Mouse (Mus musculus) liver, embryonic 16.5 days (tissue): ENCODE data around the gene Kcnh5. TPM values are rescaled to one million over a fixed set of nuclear protein-coding genes. Genes with fewer than 3 reads are reported as not detected.

Source experiments
- ATAC-seq: fragments of 200-750 bp; cut with Nextera tagmentation; 2 replicates; pipeline ENCODE4 v1.8.0; 2017; ENCODE audit warnings: low read depth, mild to moderate bottlenecking, moderate number of reproducible peaks, moderate library complexity
- H3K27ac ChIP-seq: fragments of 300-500 bp; sonication (generic); 2 replicates; pipeline ENCODE4 v1.5.1; 2014; ENCODE audit warnings: mild to moderate bottlenecking, low read length
- H3K27me3 ChIP-seq: fragments of 300-500 bp; sonication (generic); 2 replicates; pipeline ENCODE4 v1.6.1; 2014; ENCODE audit warnings: low read depth, low read length, mixed read lengths; ENCODE audit not compliant: control insufficient read depth, insufficient read depth
- H3K36me3 ChIP-seq: fragments of 300-500 bp; sonication (generic); 2 replicates; pipeline ENCODE4 v1.6.1; 2014; ENCODE audit warnings: mild to moderate bottlenecking; ENCODE audit not compliant: control insufficient read depth, insufficient read depth
- H3K4me1 ChIP-seq: fragments of 300-500 bp; sonication (generic); 2 replicates; pipeline ENCODE4 v1.6.1; 2014; ENCODE audit warnings: low read depth, low read length, mixed read lengths; ENCODE audit not compliant: control insufficient read depth
- H3K4me2 ChIP-seq: fragments of 300-500 bp; sonication (generic); 2 replicates; pipeline ENCODE4 v1.6.1; 2014; ENCODE audit warnings: low read depth, low read length, mixed read lengths
- H3K4me3 ChIP-seq: fragments of 300-500 bp; sonication (generic); 2 replicates; pipeline ENCODE4 v1.5.1; 2014; ENCODE audit warnings: low read depth, mild to moderate bottlenecking, low read length
- H3K9ac ChIP-seq: fragments of 300-500 bp; sonication (generic); 2 replicates; pipeline ENCODE4 v1.6.1; 2014; ENCODE audit warnings: low read depth, low read length
- H3K9me3 ChIP-seq: fragments of 300-500 bp; sonication (generic); replicated peaks from 2 replicates; pipeline ENCODE4 v1.6.1; 2016; ENCODE audit warnings: low read length; ENCODE audit not compliant: control insufficient read depth
- WGBS: fragments of 180-500 bp; shearing (Covaris S2); extraction: QIAGEN DNeasy Blood & Tissue Kit; methylation state at CpG from one replicate; pipeline ENCODE4 v1.1.7; 2014; ENCODE audit not compliant: insufficient replicate concordance; 5-methylcytosine and 5-hydroxymethylcytosine counted together
- polyA plus RNA-seq: library from polyadenylated mRNA; unstranded; fragments of >200 nt; fragmentation: Nextera tagmentation; extraction: Ambion mirVana; gene quantifications from 2 replicates; pipeline ENCODE4 v1.2.1, GENCODE M21; 2015

Kcnh5 gene
- polyA plus RNA-seq = not detected in 2 replicates

- H3K4me2 ChIP-seq = no peak within 1 kb of the TSS
Measured at GRCm38 (mm10) chr12:75176691-75177645, at the start of gene Kcnh5. Gene Kcnh5 (minus strand): TSS chr12:75177332.

DNA sequence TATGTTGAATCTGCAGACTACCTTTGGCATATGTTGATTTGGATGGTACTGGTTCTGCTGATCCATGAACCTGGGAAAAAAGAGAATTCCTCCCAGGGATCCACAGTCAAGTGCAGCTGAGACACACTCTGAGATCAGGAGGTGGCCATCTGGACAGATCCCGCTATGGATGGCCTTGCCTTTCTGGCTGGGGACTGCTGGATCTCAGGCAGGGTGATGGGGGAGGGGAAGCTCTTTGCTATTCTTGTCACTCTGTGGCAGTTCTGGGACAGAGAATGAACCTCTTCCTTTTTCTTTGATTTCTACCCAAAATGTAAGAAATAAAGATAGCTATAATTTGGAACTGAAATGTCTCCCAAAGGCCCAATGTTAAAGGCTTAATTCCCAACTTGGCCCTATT is 46.8 kb upstream of the Kcnh5 start:
- Histone ChIP-seq H3K4me1 (no peaks in the 10 kb centered on the region), H3K4me3 (no peak overlapping the region), H3K9ac (no peak overlapping the region), H3K4me2 (no peak overlapping the region), H3K36me3 (no peaks in the 10 kb centered on the region), H3K9me3 (no peaks in the 10 kb centered on the region), H3K27ac (no peak overlapping the region), H3K27me3 (no peaks in the 10 kb centered on the region)
- WGBS = 54% methylated on average over 1 of the region's 1 CpGs
- ATAC-seq = no peak

More at GRCm38 (mm10) chr12:75176691-75177645, at the start of gene Kcnh5:
- Histone ChIP-seq H3K4me1 (no peaks in the 10 kb centered on the region), H3K9ac (no peak within 1 kb of the TSS), H3K9me3 (no peaks in the 10 kb centered on the region), H3K27me3 (peaks cover 28% of the 10 kb centered on the region), H3K4me3 (no peak within 1 kb of the TSS), H3K27ac (no peak within 1 kb of the TSS), H3K36me3 (no peaks in the 10 kb centered on the region)
- under 1% methylated on average over 51 of the region's 52 CpGs for WGBS
- ATAC-seq = no peak

GRCm38 (mm10) chr12:75189413-75189812 is 12.3 kb upstream of the Kcnh5 start:
- ATAC-seq = no peak
- Histone ChIP-seq H3K27me3 (no peaks in the 10 kb centered on the region), H3K4me2 (no peak overlapping the region), H3K9me3 (no peaks in the 10 kb centered on the region), H3K4me3 (no peak overlapping the region), H3K27ac (no peak overlapping the region), H3K4me1 (no peaks in the 10 kb centered on the region), H3K9ac (no peak overlapping the region), H3K36me3 (no peaks in the 10 kb centered on the region)
- 69% methylated on average over 2 of the region's 2 CpGs for WGBS

GRCm38 (mm10) chr12:75182646-75183045 is 5.5 kb upstream of the Kcnh5 start:
- Histone ChIP-seq H3K27ac (no peak overlapping the region), H3K4me2 (no peak overlapping the region), H3K9ac (no peak overlapping the region), H3K9me3 (no peaks in the 10 kb centered on the region), H3K36me3 (no peaks in the 10 kb centered on the region), H3K4me3 (no peak overlapping the region), H3K4me1 (no peaks in the 10 kb centered on the region), H3K27me3 (peaks cover 5% of the 10 kb centered on the region)
- no peak for ATAC-seq
- 54% methylated on average over 7 of the region's 7 CpGs for WGBS

DNA sequence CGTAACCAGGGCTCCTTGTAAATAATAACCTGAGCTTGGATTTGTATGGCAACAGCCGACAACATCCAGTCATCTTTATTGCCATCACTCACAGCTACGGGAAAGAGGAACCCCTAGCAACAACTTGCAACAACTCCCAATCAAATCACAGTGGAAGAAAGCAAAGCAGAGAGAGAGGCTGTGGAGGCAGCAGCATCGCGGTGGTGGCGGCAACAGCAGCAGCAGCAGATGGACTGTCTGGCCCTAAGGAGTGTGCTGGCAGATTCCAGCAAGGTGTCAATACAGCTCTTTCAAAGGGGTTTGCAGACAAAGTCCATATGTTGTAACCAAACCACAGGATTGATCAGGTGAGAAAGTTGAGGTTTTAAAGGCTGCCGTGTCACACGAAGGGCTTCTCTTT is 2.4 kb upstream of the Kcnh5 start:
- WGBS = 19% methylated on average over 8 of the region's 8 CpGs
- ATAC-seq = no peak

GRCm38 (mm10) chr12:75177646-75178030 is 506 bp upstream of the Kcnh5 start:
- H3K27me3 ChIP-seq = peaks cover 28% of the 10 kb centered on the region
- H3K9ac ChIP-seq = no peak overlapping the region
- H3K4me3 ChIP-seq = no peak overlapping the region
- no peak overlapping the region for H3K4me2 ChIP-seq
- 1% methylated on average over 13 of the region's 13 CpGs for WGBS
- no peaks in the 10 kb centered on the region for H3K4me1 ChIP-seq
- no peak for ATAC-seq
- no peak overlapping the region for H3K27ac ChIP-seq
- H3K36me3 ChIP-seq = no peaks in the 10 kb centered on the region
- H3K9me3 ChIP-seq = no peaks in the 10 kb centered on the region

More for the DNA sequence above, 2.4 kb upstream of the Kcnh5 start:
- H3K27me3 ChIP-seq = peaks cover 28% of the 10 kb centered on the region
- H3K27ac ChIP-seq = no peak overlapping the region
- no peaks in the 10 kb centered on the region for H3K4me1 ChIP-seq
- H3K4me2 ChIP-seq = no peak overlapping the region
- no peaks in the 10 kb centered on the region for H3K36me3 ChIP-seq
- H3K4me3 ChIP-seq = no peak overlapping the region
- no peak overlapping the region for H3K9ac ChIP-seq
- no peaks in the 10 kb centered on the region for H3K9me3 ChIP-seq

- no peak overlapping the region for H3K27ac ChIP-seq
- no peaks in the 10 kb centered on the region for H3K36me3 ChIP-seq
- no peaks in the 10 kb centered on the region for H3K9me3 ChIP-seq
- peaks cover 28% of the 10 kb centered on the region for H3K27me3 ChIP-seq
- H3K4me1 ChIP-seq = no peaks in the 10 kb centered on the region
- WGBS = 6% methylated on average over 19 of the region's 19 CpGs
- no peak overlapping the region for H3K4me3 ChIP-seq
- no peak for ATAC-seq
- no peak overlapping the region for H3K9ac ChIP-seq
- no peak overlapping the region for H3K4me2 ChIP-seq
Measured at GRCm38 (mm10) chr12:75175931-75176565, 1.1 kb downstream of the Kcnh5 start.

DNA sequence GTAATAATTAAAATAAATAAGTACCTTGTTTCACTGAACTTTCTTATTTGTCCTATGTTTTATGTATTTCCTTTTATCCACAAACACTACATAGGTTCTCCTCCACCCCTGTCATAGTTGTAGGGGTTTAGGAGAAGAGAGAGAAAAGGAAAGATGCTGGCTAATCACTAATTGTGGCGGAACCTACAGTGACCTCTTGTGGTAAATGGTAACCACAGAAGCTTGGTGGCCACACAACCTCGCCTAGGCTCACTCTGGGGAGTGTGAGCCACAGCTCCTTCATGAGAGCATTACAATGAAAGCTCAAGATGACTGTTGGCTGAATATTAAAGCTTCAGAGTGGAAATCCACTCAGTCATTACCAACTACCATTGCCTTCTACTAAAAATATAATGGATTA is 6.2 kb downstream of the Kcnh5 start:
- 7% methylated on average over 2 of the region's 2 CpGs for WGBS
- Histone ChIP-seq H3K4me3 (no peak overlapping the region), H3K9me3 (no peaks in the 10 kb centered on the region), H3K4me1 (no peaks in the 10 kb centered on the region), H3K36me3 (no peaks in the 10 kb centered on the region), H3K27me3 (peaks cover 6% of the 10 kb centered on the region), H3K4me2 (no peak overlapping the region), H3K27ac (no peak overlapping the region), H3K9ac (no peak overlapping the region)
- no peak for ATAC-seq

DNA sequence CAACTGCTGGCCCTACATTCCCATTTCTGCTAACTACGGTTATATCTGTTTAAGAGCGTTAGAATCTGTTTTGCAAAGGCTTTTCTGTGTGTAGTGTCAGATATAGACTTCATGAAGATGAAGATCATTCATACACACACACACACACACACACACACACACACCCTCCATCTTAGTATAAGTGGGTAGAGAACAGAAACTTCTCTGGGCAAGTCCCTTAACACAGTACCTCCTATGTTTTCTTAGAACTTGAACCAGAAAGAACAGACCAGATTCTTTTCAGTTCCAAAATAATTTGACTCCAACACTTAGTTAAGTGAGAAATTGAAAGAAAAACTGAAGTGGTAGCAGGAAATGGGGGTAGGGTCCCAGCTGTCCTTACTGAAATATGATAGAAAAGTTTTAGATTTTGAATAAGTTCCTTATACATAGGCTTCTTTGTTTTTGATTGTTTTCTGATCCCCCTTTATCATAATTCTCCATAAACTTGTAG is 24.0 kb downstream of the Kcnh5 start:
- H3K4me2 ChIP-seq = no peak overlapping the region
- H3K4me3 ChIP-seq = no peak overlapping the region
- H3K4me1 ChIP-seq = no peaks in the 10 kb centered on the region
- H3K27me3 ChIP-seq = no peaks in the 10 kb centered on the region
- H3K9me3 ChIP-seq = no peaks in the 10 kb centered on the region
- H3K36me3 ChIP-seq = no peaks in the 10 kb centered on the region
- no peak for ATAC-seq
- H3K9ac ChIP-seq = no peak overlapping the region
- no peak overlapping the region for H3K27ac ChIP-seq
- WGBS = 63% methylated on average over 2 of the region's 2 CpGs
